Mouse (Mus musculus): ENCODE measurements at regions not wholly inside any gene's neighbourhood (a gene's known extent, or its start where the extent isn't known, plus 50 kb on each side); places are given as distances from the start of the nearest gene placed in this dataset.

- TF ChIP-seq CTCF (IDR thresholded peaks at IDR 0.05; ENCODE audit: low read depth) (no peak), EP300 (IDR thresholded peaks at IDR 0.05; ENCODE audit: low read depth) (no peak)
Observed at GRCm38 (mm10) chr16:18704126-18704525, 72.5 kb upstream of the Cldn5 start.
